Mouse (Mus musculus) gastrocnemius, postnatal 4 days (tissue): ENCODE results near the gene Zfp865. TPM values are rescaled to one million over a fixed set of nuclear protein-coding genes. Genes with fewer than 3 reads are reported as not detected.
A peak's percentile ranks its signal among the peaks of the same experiment; 100 is the strongest.
"Not testable (repeated sequence)": the region's sequence is repeated elsewhere in the genome, so short reads cannot be mapped to it uniquely, and the experiment has no call there.

Source experiments
- DNase-seq, 2 experiments: peaks; one replicate each; pipeline ENCODE4 v3.0.0; 2021 to 2022; ENCODE audit warnings: low spot score in 2 of 2, mixed read lengths in 2 of 2
- long read RNA-seq, 2 experiments: library from polyadenylated mRNA; stranded (forward); transcript quantifications; one replicate each; pipeline ENCODE4 v2.0.0; 2021
- total RNA-seq, 2 experiments: library from RNA; stranded (reverse); gene quantifications; 2 replicates each; pipeline ENCODE4 v1.2.3; 2021

Gene Zfp865
- total RNA-seq, result 10 to 100 TPM; 24.5 to 27.4 TPM
- long read RNA-seq, experiment 1, partial matches to known transcripts, result 0 of 2 reads
- long read RNA-seq, experiment 1, other reads (novel, unspliced or antisense), result 0 of 2 reads
- long read RNA-seq, experiment 2, partial matches to known transcripts, result 0 of 2 reads
- long read RNA-seq, experiment 2, other reads (novel, unspliced or antisense), result 0 of 2 reads

GRCm38 (mm10) chr7:5020000-5020681, at the start of gene Zfp865, which contains the start of gene Ccdc106:
Zfp865 (plus strand) TSS chr7:5020376.
Ccdc106 (plus strand) TSS chr7:5020553.
- DNase-seq, result peak; percentile 97 to 99

- no peak for DNase-seq
Measured at GRCm38 (mm10) chr7:4971068-4971467, 49.1 kb upstream of the Zfp865 start, which contains the start of gene Sbk3. Sbk3 (minus strand) TSS chr7:4971168.

GRCm38 (mm10) chr7:4971710-4972109, 48.5 kb upstream of the Zfp865 start:
- DNase-seq, result no peak

- peak in 1 of 2 experiments; percentile 59 for DNase-seq
Measured at GRCm38 (mm10) chr7:4972321-4973047, 47.7 kb upstream of the Zfp865 start.

- no peak for DNase-seq
Measured at GRCm38 (mm10) chr7:4975455-4975854, 44.7 kb upstream of the Zfp865 start.

- no peak for DNase-seq
Measured at GRCm38 (mm10) chr7:4976832-4977231, 43.3 kb upstream of the Zfp865 start.

GRCm38 (mm10) chr7:4988250-4988649, 31.9 kb upstream of the Zfp865 start:
- DNase-seq, result no peak

GRCm38 (mm10) chr7:4993347-4993998, 26.7 kb upstream of the Zfp865 start:
- DNase-seq, result no peak

- no peak for DNase-seq
Measured at GRCm38 (mm10) chr7:4993999-4994788, 26.0 kb upstream of the Zfp865 start.

GRCm38 (mm10) chr7:4995268-4996002, 24.7 kb upstream of the Zfp865 start:
- DNase-seq, result peak in 1 of 2 experiments; percentile 28

GRCm38 (mm10) chr7:4996003-4996895, 23.9 kb upstream of the Zfp865 start, which contains the start of gene Zfp579:
Zfp579 (minus strand) TSS chr7:4996158.
- DNase-seq, result peak; percentile 93 to 95

- no peak for DNase-seq
Measured at GRCm38 (mm10) chr7:4996934-4997333, 23.2 kb upstream of the Zfp865 start.

- DNase-seq, result no peak
Measured at GRCm38 (mm10) chr7:4999876-5000275, 20.3 kb upstream of the Zfp865 start.

GRCm38 (mm10) chr7:5002876-5003275, 17.3 kb upstream of the Zfp865 start:
- DNase-seq, result not testable (repeated sequence)

- DNase-seq, result no peak
Measured at GRCm38 (mm10) chr7:5008229-5008628, 11.9 kb upstream of the Zfp865 start.

- DNase-seq, result no peak
Measured at GRCm38 (mm10) chr7:5012681-5013513, 7.3 kb upstream of the Zfp865 start.

- peak; percentile 95 to 96 for DNase-seq
Measured at GRCm38 (mm10) chr7:5014251-5015117, 5.7 kb upstream of the Zfp865 start, which contains the start of the genes Zfp524 and Fiz1. Zfp524 (plus strand) TSS chr7:5014415. Fiz1 (minus strand) TSS chr7:5014697.
